Mouse (Mus musculus): ENCODE measurements around the gene Spef2.

Spef2 gene

DNA sequence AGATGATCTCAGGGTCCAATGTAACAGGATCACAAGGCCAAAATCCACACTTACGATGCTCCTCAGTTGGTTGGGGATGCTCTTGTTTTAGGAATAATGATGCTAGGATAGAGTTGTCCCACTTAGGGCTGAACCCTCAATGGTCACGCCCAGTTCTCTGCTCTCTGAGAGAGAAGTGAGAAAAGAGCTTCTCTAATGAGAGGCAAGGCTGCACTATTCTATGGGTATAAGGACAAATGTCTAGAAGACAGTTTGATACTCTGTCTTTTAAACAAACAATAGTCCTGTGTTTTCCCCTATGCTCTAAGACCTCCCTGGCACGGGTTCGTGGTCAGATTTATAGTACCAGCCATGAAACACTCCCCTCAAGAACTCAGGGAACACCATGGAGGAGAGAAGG, 218.6 kb downstream of the Spef2 start, which contains the start of gene Il7r:
Il7r (minus strand) TSS at position 101 of the 400 bp plus-strand sequence.
- no peaks in the 10 kb centered on the region for H3K27me3 ChIP-seq (ENCODE audit: control insufficient read depth, insufficient read depth, low read length, poor library complexity, severe bottlenecking)
- no peak for DNase-seq (ENCODE audit: low read depth, low spot score)
- no peaks in the 10 kb centered on the region for H3K36me3 ChIP-seq (ENCODE audit: control insufficient read depth, insufficient read depth, low read length, poor library complexity, severe bottlenecking)

DNA sequence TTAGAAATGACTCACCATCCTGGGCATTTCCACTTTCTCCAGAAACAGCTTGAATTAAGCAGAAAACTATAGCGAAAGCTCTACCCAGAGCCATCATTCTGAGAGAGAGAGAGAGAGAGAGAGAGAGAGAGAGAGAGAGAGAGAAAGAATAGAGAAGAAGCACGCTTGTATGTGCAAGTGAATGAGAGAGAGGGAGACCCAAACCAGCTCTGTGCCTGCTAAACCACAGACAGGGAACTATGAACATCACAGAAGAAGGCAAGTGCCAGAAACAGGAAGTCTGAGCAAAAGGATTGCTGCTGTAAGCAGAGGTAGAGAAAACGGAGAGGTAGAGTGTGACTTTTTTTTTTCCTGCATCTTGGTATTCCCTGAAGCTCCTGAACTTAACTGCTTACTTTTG, 219.0 kb downstream of the Spef2 start:
- H3K36me3 ChIP-seq (ENCODE audit: control insufficient read depth, insufficient read depth, low read length, poor library complexity, severe bottlenecking), result no peaks in the 10 kb centered on the region
- peak; percentile 65 for DNase-seq (ENCODE audit: low read depth, low spot score)
- no peaks in the 10 kb centered on the region for H3K27me3 ChIP-seq (ENCODE audit: control insufficient read depth, insufficient read depth, low read length, poor library complexity, severe bottlenecking)

Measured in splenic B cell, adult 2 months (primary cell).